Mouse (Mus musculus) embryonic facial prominence, embryonic 11.5 days (tissue): ENCODE results near the gene Fam222b. TPM values are rescaled to one million over a fixed set of nuclear protein-coding genes. Genes with fewer than 3 reads are reported as not detected.
A peak's percentile ranks its signal among the peaks of the same experiment; 100 is the strongest.

Experiments
- ATAC-seq: fragments of 200-750 bp; cut with Nextera tagmentation; replicated peaks from 2 replicates; pipeline ENCODE4 v1.8.0; 2017; ENCODE audit warnings: low read depth; ENCODE audit not compliant: insufficient number of reproducible peaks, low FRiP score, low TSS enrichment
- DNase-seq: peaks from one replicate; pipeline ENCODE4 v3.0.0-alpha.2; 2015; ENCODE audit warnings: low spot score
- H3K27ac ChIP-seq: fragments of 300-500 bp; sonication (generic); replicated peaks from 2 replicates; pipeline ENCODE4 v1.5.1; 2014; ENCODE audit warnings: mild to moderate bottlenecking, low read depth, low read length, control low read depth
- H3K27me3 ChIP-seq: fragments of 300-500 bp; sonication (generic); 2 replicates; pipeline ENCODE4 v1.6.1; 2014; ENCODE audit warnings: mild to moderate bottlenecking, low read length, moderate library complexity, mixed read lengths; ENCODE audit not compliant: control insufficient read depth, insufficient read depth
- H3K36me3 ChIP-seq: fragments of 300-500 bp; sonication (generic); replicated peaks from 2 replicates; pipeline ENCODE4 v1.6.1; 2014; ENCODE audit warnings: low read depth, mild to moderate bottlenecking, low read length, moderate library complexity, mixed read lengths; ENCODE audit not compliant: control insufficient read depth, insufficient read depth
- H3K4me1 ChIP-seq: fragments of 300-500 bp; sonication (generic); 2 replicates; pipeline ENCODE4 v1.6.1; 2014; ENCODE audit warnings: low read length, mixed read lengths; ENCODE audit not compliant: control insufficient read depth, insufficient read depth
- H3K4me2 ChIP-seq: fragments of 300-500 bp; sonication (generic); 2 replicates; pipeline ENCODE4 v1.6.1; 2014; ENCODE audit warnings: low read depth, mild to moderate bottlenecking, control low read depth, low read length, moderate library complexity
- H3K4me3 ChIP-seq: fragments of 300-500 bp; sonication (generic); 2 replicates; pipeline ENCODE4 v1.5.1; 2014; ENCODE audit warnings: low read depth, low read length, control low read depth
- H3K9ac ChIP-seq: fragments of 300-500 bp; sonication (generic); replicated peaks from 2 replicates; pipeline ENCODE4 v1.6.1; 2014; ENCODE audit warnings: mild to moderate bottlenecking, control low read depth, low read length
- H3K9me3 ChIP-seq: fragments of 300-500 bp; sonication (generic); replicated peaks from 2 replicates; pipeline ENCODE4 v1.6.1; 2016; ENCODE audit warnings: mild to moderate bottlenecking, low read length, inconsistent platforms, mixed read lengths; ENCODE audit not compliant: control insufficient read depth
- WGBS: fragments of 180-500 bp; shearing (Covaris S2); extraction: QIAGEN DNeasy Blood & Tissue Kit; methylation state at CpG from one replicate; pipeline ENCODE4 v1.1.7; 2014; 5-methylcytosine and 5-hydroxymethylcytosine counted together
- polyA plus RNA-seq: library from polyadenylated mRNA; unstranded; fragments of >200 nt; fragmentation: Nextera tagmentation; extraction: Ambion mirVana; gene quantifications from 2 replicates; pipeline ENCODE4 v1.2.1, GENCODE M21; 2014

Gene Fam222b
- polyA plus RNA-seq, 1 experiment from 2014 or later, result 19.0 TPM

GRCm38 (mm10) chr11:78167257-78167959, 72.9 kb downstream of the Fam222b start:
- WGBS, result 81% methylated on average over 14 of the region's 14 CpGs

GRCm38 (mm10) chr11:78168541-78169468, 74.3 kb downstream of the Fam222b start:
- Histone ChIP-seq H3K4me2 (no peak overlapping the region), H3K4me3 (no peak overlapping the region)
- WGBS, result 58% methylated on average over 19 of the region's 19 CpGs

More at GRCm38 (mm10) chr11:78167257-78167959, 72.9 kb downstream of the Fam222b start:
- no peaks in the 10 kb centered on the region; the same call in 1 of the 2 replicates for H3K36me3 ChIP-seq
- no peak overlapping the region for H3K9ac ChIP-seq
- DNase-seq (no peak), ATAC-seq (no peak)
- H3K27me3 ChIP-seq, result no peaks in the 10 kb centered on the region
- H3K4me2 ChIP-seq, result no peak overlapping the region
- no peaks in the 10 kb centered on the region for H3K9me3 ChIP-seq
- H3K4me1 ChIP-seq, result peaks cover 8% of the 10 kb centered on the region
- H3K27ac ChIP-seq, result no peak overlapping the region
- H3K4me3 ChIP-seq, result no peak overlapping the region

GRCm38 (mm10) chr11:78170306-78170705, 75.8 kb downstream of the Fam222b start:
- Histone ChIP-seq H3K9ac (no peak overlapping the region), H3K4me1 (peaks cover 2% of the 10 kb centered on the region; the same call in 1 of the 2 replicates), H3K4me3 (no peak overlapping the region), H3K27me3 (no peaks in the 10 kb centered on the region), H3K27ac (no peak overlapping the region), H3K9me3 (no peaks in the 10 kb centered on the region), H3K4me2 (no peak overlapping the region), H3K36me3 (no peaks in the 10 kb centered on the region)
- DNase-seq (no peak), ATAC-seq (no peak)
- WGBS, result 84% methylated on average over 15 of the region's 15 CpGs

More at GRCm38 (mm10) chr11:78168541-78169468, 74.3 kb downstream of the Fam222b start:
- Histone ChIP-seq H3K27me3 (no peaks in the 10 kb centered on the region), H3K4me1 (peaks cover 2% of the 10 kb centered on the region; the same call in 1 of the 2 replicates), H3K36me3 (no peaks in the 10 kb centered on the region), H3K9me3 (no peaks in the 10 kb centered on the region), H3K27ac (no peak overlapping the region), H3K9ac (no peak overlapping the region)
- ATAC-seq (no peak), DNase-seq (no peak)

GRCm38 (mm10) chr11:78171328-78171727, 76.9 kb downstream of the Fam222b start:
- 66% methylated on average over 4 of the region's 4 CpGs for WGBS
- DNase-seq (no peak), ATAC-seq (no peak)
- H3K4me3 ChIP-seq, result no peak overlapping the region
- no peaks in the 10 kb centered on the region for H3K4me1 ChIP-seq
- H3K4me2 ChIP-seq, result no peak overlapping the region
- H3K9ac ChIP-seq, result no peak overlapping the region
- H3K9me3 ChIP-seq, result no peaks in the 10 kb centered on the region
- H3K36me3 ChIP-seq, result no peaks in the 10 kb centered on the region
- no peak overlapping the region for H3K27ac ChIP-seq
- no peaks in the 10 kb centered on the region for H3K27me3 ChIP-seq

GRCm38 (mm10) chr11:78172034-78172747, 77.7 kb downstream of the Fam222b start:
- no peak overlapping the region for H3K4me2 ChIP-seq
- no peak for ATAC-seq
- H3K27me3 ChIP-seq, result no peaks in the 10 kb centered on the region
- no peak for DNase-seq
- no peak overlapping the region for H3K4me3 ChIP-seq
- 78% methylated on average over 16 of the region's 16 CpGs for WGBS
- H3K9ac ChIP-seq, result no peak overlapping the region; the same call in 1 of the 2 replicates
- no peaks in the 10 kb centered on the region for H3K4me1 ChIP-seq
- no peak overlapping the region for H3K27ac ChIP-seq
- no peaks in the 10 kb centered on the region for H3K36me3 ChIP-seq
- H3K9me3 ChIP-seq, result no peaks in the 10 kb centered on the region

GRCm38 (mm10) chr11:78172748-78173383, 78.4 kb downstream of the Fam222b start:
- no peak for DNase-seq
- Histone ChIP-seq H3K4me3 (no peak overlapping the region), H3K9me3 (no peaks in the 10 kb centered on the region), H3K36me3 (no peaks in the 10 kb centered on the region), H3K4me1 (no peaks in the 10 kb centered on the region), H3K27ac (no peak overlapping the region), H3K9ac (no peak overlapping the region), H3K4me2 (no peak overlapping the region), H3K27me3 (no peaks in the 10 kb centered on the region)
- 84% methylated on average over 19 of the region's 19 CpGs for WGBS
- no peak for ATAC-seq

GRCm38 (mm10) chr11:78174506-78174905, 80.0 kb downstream of the Fam222b start:
- Histone ChIP-seq H3K27ac (no peak overlapping the region), H3K4me2 (no peak overlapping the region), H3K27me3 (no peaks in the 10 kb centered on the region), H3K36me3 (peaks cover 1% of the 10 kb centered on the region), H3K9me3 (no peaks in the 10 kb centered on the region), H3K9ac (0 out of 2 replicates have a peak overlapping the region, but pooled peaks have one; percentile 5), H3K4me1 (0 out of 2 replicates have a peak, but pooled peaks cover 2% of the 10 kb centered on the region), H3K4me3 (no peak overlapping the region)
- 85% methylated on average over 3 of the region's 3 CpGs for WGBS
- no peak for DNase-seq
- no peak for ATAC-seq
